Mouse (Mus musculus) myocyte (in vitro differentiated cells): Measurements from ENCODE around the gene Gpr160.

Source experiments
- CEBPB ChIP-seq: IDR thresholded peaks from 2 replicates; pipeline ENCODE4 v1.6.1; 2011; ENCODE audit warnings: mild to moderate bottlenecking, moderate library complexity; ENCODE audit not compliant: poor library complexity, insufficient read depth, severe bottlenecking
- MAX ChIP-seq: IDR thresholded peaks from one replicate; pipeline ENCODE4 v1.6.1; 2011; ENCODE audit warnings: low read depth, mild to moderate bottlenecking, control low read depth
- POLR2A ChIP-seq: IDR thresholded peaks from one replicate; pipeline ENCODE4 v1.6.1; 2011; ENCODE audit warnings: low read depth, mild to moderate bottlenecking, control low read depth, moderate library complexity; ENCODE audit not compliant: insufficient read length
- POLR2AphosphoS2 ChIP-seq: IDR thresholded peaks from one replicate; pipeline ENCODE4 v1.6.1; 2011; ENCODE audit warnings: low read depth, control low read depth; ENCODE audit not compliant: insufficient read length
- TCF12 ChIP-seq: IDR thresholded peaks from one replicate; pipeline ENCODE4 v1.6.1; 2011; ENCODE audit warnings: mild to moderate bottlenecking, control low read depth; ENCODE audit not compliant: poor library complexity, insufficient read depth, severe bottlenecking
- USF1 ChIP-seq: IDR thresholded peaks from one replicate; pipeline ENCODE4 v1.6.1; 2011; ENCODE audit warnings: low read depth, mild to moderate bottlenecking, control low read depth, moderate library complexity

- no peak for TF ChIP-seq POLR2A
- TF ChIP-seq MAX: no peak
- no peak for TF ChIP-seq TCF12
- peak; percentile 65 for TF ChIP-seq CEBPB
- TF ChIP-seq USF1: no peak
- TF ChIP-seq POLR2AphosphoS2: no peak
These were observed 23.7 kb upstream of the Gpr160 start for GRCm38 (mm10) chr3:30831848-30832606.
